Mouse (Mus musculus) layer of hippocampus, postnatal 10 days (tissue): ENCODE data around the gene Auts2. TPM values are rescaled to one million over a fixed set of nuclear protein-coding genes. Genes with fewer than 3 reads are reported as not detected.

Experiments used
- DNase-seq, 2 experiments: peaks; one replicate each; pipeline ENCODE4 v3.0.0; 2021; ENCODE audit warnings: low spot score in 2 of 2
- total RNA-seq, 2 experiments: library from RNA; stranded (reverse); gene quantifications; 2 replicates each; pipeline ENCODE4 v1.2.3; 2021

Auts2 gene
- total RNA-seq, 2 experiments from 2014 or later, result 137 to 150 TPM

DNA sequence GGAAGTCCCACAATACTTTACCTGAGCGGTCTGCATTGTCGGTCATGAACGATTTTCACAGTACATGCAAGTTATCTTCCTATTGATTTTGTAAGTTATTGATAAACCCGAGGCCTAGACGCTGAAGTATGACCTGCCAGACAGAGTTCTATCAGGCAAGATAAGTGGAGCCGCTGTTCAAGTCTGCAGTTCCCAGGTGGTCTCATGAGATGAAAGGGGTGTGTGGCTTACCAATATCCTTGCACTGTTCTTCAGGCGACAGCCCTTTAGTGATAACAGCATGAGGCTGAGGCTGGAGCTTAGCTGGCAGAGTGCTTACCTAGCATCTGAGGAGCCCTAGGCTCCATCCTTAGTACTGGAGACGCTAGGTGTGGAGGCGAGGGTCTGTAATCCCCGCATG is 949.9 kb downstream of the Auts2 start:
- no peak for DNase-seq

GRCm38 (mm10) chr5:131589948-131590467 is 953.1 kb downstream of the Auts2 start:
- no peak for DNase-seq

- no peak for DNase-seq
Observed at GRCm38 (mm10) chr5:131586332-131586700, 956.8 kb downstream of the Auts2 start.

DNA sequence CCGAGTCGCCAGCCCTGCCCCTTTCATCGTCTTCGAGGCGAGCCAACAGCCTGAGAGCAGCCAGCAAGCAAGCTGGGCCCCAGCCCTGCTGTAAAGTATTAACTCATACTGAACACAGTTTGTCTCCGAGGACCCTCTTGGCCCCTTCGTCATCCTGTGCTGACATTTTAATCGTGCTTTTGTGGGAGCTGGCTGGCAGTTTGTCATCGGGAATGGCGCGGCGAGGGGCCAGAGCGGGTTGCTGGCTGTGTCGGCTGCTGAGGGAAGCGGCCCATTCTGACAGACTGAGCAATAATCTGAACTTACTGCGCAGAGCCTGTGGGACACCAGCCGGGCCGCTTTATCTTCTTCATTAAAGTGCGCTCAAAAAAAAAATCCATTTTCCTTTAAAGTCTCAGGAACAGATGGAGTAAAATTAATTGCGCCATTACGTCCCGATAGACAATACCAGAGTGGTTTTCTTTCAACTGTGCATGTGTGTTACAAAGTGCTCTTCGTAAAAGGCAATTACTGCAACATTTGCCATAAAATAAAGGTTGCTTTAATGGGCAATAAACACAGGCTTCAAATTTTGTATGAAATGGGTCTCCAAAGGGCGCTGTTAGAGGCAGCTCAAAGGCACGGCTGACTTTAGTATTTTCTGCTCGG is 957.3 kb downstream of the Auts2 start:
- DNase-seq, result peak; percentile 55 to 71

GRCm38 (mm10) chr5:131584260-131585135 is 958.6 kb downstream of the Auts2 start:
- no peak for DNase-seq

DNA sequence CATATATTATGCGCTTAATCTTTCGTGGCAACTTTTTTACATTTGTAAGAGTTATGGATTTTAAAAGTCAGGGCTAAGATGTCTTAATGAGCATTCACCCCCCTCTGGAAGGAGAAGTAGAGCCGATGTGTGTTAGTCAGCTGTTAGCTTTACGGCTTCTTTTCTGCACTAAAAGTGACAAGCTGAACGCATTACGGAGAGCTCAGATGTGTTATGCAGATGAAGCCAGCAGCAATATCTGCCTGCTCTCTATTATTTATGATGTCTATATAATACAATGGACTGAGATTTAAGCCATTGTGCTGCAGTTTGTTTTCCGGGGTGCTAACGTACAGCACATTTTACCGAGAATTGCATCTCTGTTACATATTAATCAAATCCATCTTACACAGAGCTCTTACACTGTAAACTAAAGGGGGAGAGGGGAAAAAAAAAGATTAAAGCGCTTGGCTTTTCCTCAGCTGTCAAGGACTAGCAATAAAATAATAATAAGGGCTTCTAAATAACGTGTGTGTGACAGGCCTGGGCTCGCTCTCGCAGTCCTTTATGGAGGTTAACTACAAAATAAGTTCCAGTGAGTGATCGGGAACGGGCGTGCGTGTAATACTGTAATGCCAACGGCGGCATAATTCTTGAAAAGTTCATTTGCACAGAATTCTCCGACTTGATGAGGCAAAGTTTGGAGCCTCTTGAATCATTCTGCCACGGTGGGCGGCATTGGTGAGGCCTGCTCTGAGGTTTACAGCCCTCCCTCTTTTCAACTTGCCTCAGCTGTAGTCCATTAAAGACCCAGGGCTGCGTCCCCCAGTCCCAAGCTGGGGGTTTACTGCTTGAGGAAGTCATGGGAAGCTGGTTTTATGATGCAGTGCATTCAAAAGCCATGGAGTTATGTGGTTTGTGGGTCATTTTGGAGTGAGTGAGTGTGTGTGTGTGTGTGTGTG is 961.8 kb downstream of the Auts2 start:
- no peak for DNase-seq

- DNase-seq, result no peak
Observed at GRCm38 (mm10) chr5:131578737-131579136, 964.4 kb downstream of the Auts2 start.

DNA sequence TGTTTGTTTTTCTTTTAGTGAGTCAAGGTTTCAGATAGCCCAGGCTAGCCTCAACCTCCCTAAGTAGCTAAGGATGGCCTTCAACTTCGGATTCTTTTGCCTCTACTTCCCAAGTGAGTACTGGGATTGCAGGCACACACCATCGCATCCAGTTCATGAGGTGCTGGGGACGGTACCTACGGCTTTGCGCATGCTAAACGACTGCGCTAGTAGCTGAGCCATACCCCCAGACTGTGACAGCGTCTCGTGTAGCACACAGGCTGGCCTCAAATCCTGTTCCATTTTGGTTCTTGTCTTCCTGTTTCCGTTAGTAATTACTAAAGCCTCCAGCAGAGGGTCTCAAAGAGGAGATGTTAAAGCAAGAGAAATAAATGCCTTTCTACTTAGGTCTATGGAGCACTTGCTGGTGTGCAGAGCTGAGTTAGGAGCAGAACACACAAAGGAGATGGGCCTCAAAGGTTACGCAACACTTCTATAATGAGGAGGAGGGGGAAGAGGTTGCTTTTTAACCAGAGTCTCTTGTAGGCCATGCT is 967.3 kb downstream of the Auts2 start:
- no peak for DNase-seq

DNA sequence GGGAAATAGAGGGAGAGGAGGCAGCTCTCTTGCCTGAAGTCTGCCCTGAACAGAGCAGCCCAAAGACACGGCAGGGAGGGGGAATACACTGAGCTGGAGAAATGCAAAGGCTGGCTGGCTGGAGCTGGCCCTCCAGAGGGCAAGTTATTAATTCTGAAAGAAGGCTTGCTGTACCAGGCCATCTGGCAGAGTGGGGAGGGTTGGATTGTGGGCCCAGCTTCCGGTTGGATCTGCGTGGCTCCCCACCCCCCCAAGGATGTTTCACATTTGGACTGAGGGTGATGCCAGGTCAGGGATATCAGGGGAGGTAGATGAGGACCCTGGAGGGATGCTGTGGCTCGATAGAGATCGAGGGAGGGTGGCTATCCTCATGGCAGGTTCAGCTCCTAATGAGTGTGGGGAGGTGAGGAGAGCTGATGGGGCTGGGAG is 968.0 kb downstream of the Auts2 start:
- peak in 1 of 2 experiments; percentile 21 for DNase-seq

- no peak for DNase-seq
Observed at GRCm38 (mm10) chr5:131574469-131575085, 968.6 kb downstream of the Auts2 start.

GRCm38 (mm10) chr5:131573296-131574177 is 969.6 kb downstream of the Auts2 start:
- DNase-seq, result peak; percentile 55 to 66

- no peak for DNase-seq
Observed at GRCm38 (mm10) chr5:131566032-131566431, 977.1 kb downstream of the Auts2 start.

DNA sequence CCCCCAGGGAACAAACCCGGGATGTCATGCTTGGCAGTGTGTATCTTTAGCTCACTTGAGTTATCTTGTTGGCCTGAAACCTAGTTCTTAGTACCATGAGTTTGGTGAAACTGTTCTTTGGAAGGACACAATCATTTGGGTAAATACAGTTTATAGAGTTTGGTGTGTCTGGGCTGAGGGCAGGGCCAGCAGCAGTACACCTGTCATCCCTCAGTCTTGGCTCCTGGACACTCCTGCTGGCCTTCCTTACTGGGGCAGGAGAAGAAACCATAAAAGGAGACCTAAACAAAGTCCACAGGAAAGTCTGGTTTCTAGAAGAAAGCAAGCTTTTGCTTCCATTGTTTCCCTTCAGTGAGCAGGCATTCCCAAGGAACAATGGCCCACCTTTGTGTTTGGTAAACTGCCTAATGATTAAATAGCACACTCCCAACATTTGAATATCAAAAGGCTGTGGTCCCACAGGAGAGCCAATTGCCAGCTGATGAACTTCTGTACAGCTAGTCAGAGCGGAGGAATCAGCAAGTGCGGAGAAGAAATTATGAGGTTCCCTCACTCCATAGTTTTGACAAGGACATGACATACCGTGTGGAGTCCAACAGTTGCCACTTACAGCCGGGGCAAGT is 979.4 kb downstream of the Auts2 start:
- DNase-seq, result no peak

DNA sequence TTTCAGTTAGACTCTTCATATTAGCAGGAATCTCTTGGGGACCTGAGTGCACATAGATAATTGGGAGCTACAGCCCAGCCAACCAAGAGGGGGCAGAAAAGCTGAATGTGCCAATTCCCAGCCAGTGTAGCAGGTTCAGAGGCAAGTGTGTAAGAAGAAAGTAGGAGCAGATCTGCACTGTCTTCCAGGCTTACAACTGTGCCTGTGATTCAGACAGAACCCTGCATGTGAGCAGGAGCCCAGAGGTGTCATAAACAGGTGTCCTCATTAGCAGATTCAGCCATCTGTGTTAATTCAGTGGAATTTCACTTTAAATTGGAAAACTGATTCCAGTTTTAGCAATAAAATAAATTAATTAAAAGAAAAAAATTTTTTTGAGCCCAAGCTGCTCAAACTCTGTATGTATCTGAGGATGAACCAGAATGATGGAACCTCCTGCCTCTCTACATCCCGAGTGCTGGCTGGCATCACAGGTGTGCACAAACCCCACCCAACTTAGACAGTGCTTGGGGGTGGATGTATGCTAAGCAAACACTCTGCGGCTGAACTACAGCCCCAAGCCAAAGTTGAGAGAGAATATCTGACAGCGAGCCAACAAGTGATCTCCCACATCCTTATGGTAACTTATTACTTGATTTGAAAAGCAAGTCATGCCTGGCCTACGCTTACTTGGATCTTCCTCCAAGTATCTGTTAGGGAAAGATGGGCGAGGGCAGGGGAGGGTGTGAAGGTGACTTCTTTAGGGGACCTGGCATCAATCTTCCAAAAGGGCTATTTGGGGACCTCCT is 982.2 kb downstream of the Auts2 start:
- no peak for DNase-seq

GRCm38 (mm10) chr5:131558403-131559174 is 984.6 kb downstream of the Auts2 start:
- DNase-seq, result no peak

- DNase-seq, result no peak
Observed at GRCm38 (mm10) chr5:131557591-131558385, 985.4 kb downstream of the Auts2 start.
